ENCODE assay signal across 23 mouse cellular contexts in genomic region chr7:78378306-78378705, GRCm38 (mm10).
DNase-seq lines count a peak whose midpoint lies in the region; ATAC-seq lines count a peak whose summit lies in the region.
"Had no signal": no experiment of that assay in that cellular context is flagged by ENCODE, and none has a peak within 500 bp of the region (broad histone marks: within the 10 kb centered on the region; RNA-seq: fewer than 3 reads in every experiment).

No protein-coding gene starts in this region.

- intact Hi-C loops in gastrocnemius, postnatal 14 days (cut with DNase I; ENCODE audit: low total_unique reads), result no loop called here

- peak; percentile 70 for DNase-seq in cerebellum, adult 11-12 months
- no peak for DNase-seq in cerebellum, postnatal 4 days (ENCODE audit: low spot score in 2 of 2)
- DNase-seq in brain, adult 2 months (ENCODE audit: low read depth, low spot score), result peak; percentile 77
- DNase-seq in cerebellum, adult 8-10 months, result peak; percentile 64
- DNase-seq in cerebellum, postnatal 14 days, result peak; percentile 56 to 86
- DNase-seq in T-cell, adult 2 months (ENCODE audit: low spot score), result no peak
- no peak for DNase-seq in gastrocnemius, postnatal 14 days
- DNase-seq: adrenal gland, adult 2 months; adrenal gland, postnatal 25 days; embryo, embryonic 11 days; gastrocnemius, adult 2 months; gastrocnemius, postnatal 36 days; kidney, adult 18-20 months had no signal

- H3K27me3 ChIP-seq in neural tube, embryonic 15.5 days (replicated peaks), result no peaks in the 10 kb centered on the region
- H3K27me3 ChIP-seq: embryonic facial prominence, embryonic 15.5 days; heart, embryonic 12.5 days; intestine, embryonic 15.5 days had no signal

- H3K4me3 ChIP-seq in neural tube, embryonic 15.5 days (replicated peaks), result no peak overlapping the region
- H3K4me3 ChIP-seq: embryonic facial prominence, embryonic 15.5 days; erythroblast, embryonic 14.5 days; forebrain, embryonic 10.5 days; gastrocnemius, adult 2 months; heart, embryonic 12.5 days; hindbrain, embryonic 10.5 days; intestine, embryonic 15.5 days had no signal

- no peak overlapping the region for H3K9ac ChIP-seq in neural tube, embryonic 15.5 days (replicated peaks)
- H3K9ac ChIP-seq: embryonic facial prominence, embryonic 15.5 days; heart, embryonic 12.5 days; hindbrain, embryonic 14.5 days; intestine, embryonic 15.5 days had no signal

- no peaks in the 10 kb centered on the region for H3K36me3 ChIP-seq in neural tube, embryonic 15.5 days
- H3K36me3 ChIP-seq: embryonic facial prominence, embryonic 15.5 days; forebrain, embryonic 10.5 days; heart, embryonic 12.5 days; hindbrain, embryonic 10.5 days; intestine, embryonic 15.5 days had no signal

- H3K4me1 ChIP-seq in neural tube, embryonic 15.5 days, result no peaks in the 10 kb centered on the region
- H3K4me1 ChIP-seq: embryonic facial prominence, embryonic 15.5 days; forebrain, embryonic 10.5 days; heart, embryonic 12.5 days; hindbrain, embryonic 10.5 days; intestine, embryonic 15.5 days had no signal

- no peak for ATAC-seq in neural tube, embryonic 15.5 days (ENCODE audit: low FRiP score)
- ATAC-seq: activated CD4-positive, CD25-positive, alpha-beta regulatory T cell, adult 4 months; forebrain, embryonic 14.5 days; intestine, embryonic 15.5 days had no signal

- H3K27ac ChIP-seq in neural tube, embryonic 15.5 days (replicated peaks), result no peak overlapping the region
- H3K27ac ChIP-seq: embryonic facial prominence, embryonic 15.5 days; forebrain, embryonic 10.5 days; gastrocnemius, adult 2 months; hindbrain, embryonic 10.5 days; hindbrain, embryonic 14.5 days; intestine, embryonic 15.5 days had no signal

- no peak overlapping the region for H3K4me2 ChIP-seq in neural tube, embryonic 15.5 days
- H3K4me2 ChIP-seq: embryonic facial prominence, embryonic 15.5 days; heart, embryonic 12.5 days; hindbrain, embryonic 14.5 days; intestine, embryonic 15.5 days had no signal

- WGBS in neural tube, embryonic 15.5 days, result 89% methylated on average over 2 of the region's 2 CpGs

- H3K9me3 ChIP-seq in neural tube, embryonic 15.5 days (replicated peaks), result no peaks in the 10 kb centered on the region
- H3K9me3 ChIP-seq: embryonic facial prominence, embryonic 15.5 days; forebrain, embryonic 10.5 days; heart, embryonic 12.5 days; hindbrain, embryonic 10.5 days; intestine, embryonic 15.5 days had no signal

Comparison
In these comparisons a context has a peak if more than half of its experiments do, and no peak if none do; other contexts are left out.
1. DNase-seq: peak in cerebellum, adult 11-12 months (single experiment), brain, adult 2 months (single experiment), cerebellum, adult 8-10 months (single experiment) and cerebellum, postnatal 14 days (2 of 2); none in cerebellum, postnatal 4 days (0 of 2), T-cell, adult 2 months (single experiment) and gastrocnemius, postnatal 14 days (single experiment).